Mouse (Mus musculus): ENCODE measurements around the gene Zfp759.

- TF ChIP-seq CTCF (IDR thresholded peaks at IDR 0.05; ENCODE audit: low read depth, low read length): no peak
- TF ChIP-seq TAL1 (conservative IDR thresholded peaks at IDR 0.05; ENCODE audit: low read depth, low read length): no peak
- TF ChIP-seq GATA1 (IDR thresholded peaks at IDR 0.05; ENCODE audit: borderline replicate concordance, low read length): no peak
- TF ChIP-seq POLR2AphosphoS5 (IDR thresholded peaks at IDR 0.05; ENCODE audit: insufficient replicate concordance, low read depth, low read length): no peak
- TF ChIP-seq GATA2 (IDR thresholded peaks at IDR 0.05; ENCODE audit: borderline replicate concordance, low read depth, low read length): no peak
Observed at GRCm38 (mm10) chr13:67173723-67174055, 52.2 kb downstream of the Zfp759 start.

Data from G1E (cell line).